Mouse (Mus musculus) stomach, postnatal 0 days (tissue): Measurements from ENCODE around the gene Gm12166.

ENCODE experiments used
- CTCF ChIP-seq: IDR thresholded peaks from 2 replicates; pipeline ENCODE4 v1.5.1; 2016; ENCODE audit warnings: antibody characterized with exemption, low read depth, mild to moderate bottlenecking, moderate library complexity
- EP300 ChIP-seq: optimal IDR thresholded peaks from 2 replicates; pipeline ENCODE3; 2016; ENCODE audit warnings: antibody characterized with exemption

- TF ChIP-seq CTCF (no peak), EP300 (no peak)
Measured at GRCm38 (mm10) chr11:46076442-46077158, 24.5 kb upstream of the Gm12166 start.
